Mouse (Mus musculus) forebrain, embryonic 14.5 days (tissue): ENCODE measurements around the gene Nrtn. TPM values are rescaled to one million over a fixed set of nuclear protein-coding genes. Genes with fewer than 3 reads are reported as not detected.

ENCODE experiments used
- ATAC-seq: fragments of 200-750 bp; cut with Nextera tagmentation; 2 replicates; pipeline ENCODE4 v1.8.0; 2017; ENCODE audit warnings: mild to moderate bottlenecking, moderate library complexity
- DNase-seq: peaks from one replicate; pipeline ENCODE4 v3.0.0-alpha.2; 2015; ENCODE audit warnings: low spot score
- H3K27ac ChIP-seq: fragments of 300-500 bp; sonication (generic); 2 replicates; pipeline ENCODE4 v1.5.1; 2014; ENCODE audit warnings: low read depth, mild to moderate bottlenecking, control low read depth, low read length, moderate library complexity
- H3K27me3 ChIP-seq: fragments of 300-500 bp; sonication (generic); replicated peaks from 2 replicates; pipeline ENCODE4 v1.6.1; 2014; ENCODE audit warnings: low read length, control low read depth, mixed read lengths; ENCODE audit not compliant: control insufficient read depth, insufficient read depth
- H3K36me3 ChIP-seq: fragments of 300-500 bp; sonication (generic); 2 replicates; pipeline ENCODE4 v1.6.1; 2014; ENCODE audit warnings: low read length, control low read depth; ENCODE audit not compliant: control insufficient read depth, insufficient read depth
- H3K4me1 ChIP-seq: fragments of 300-500 bp; sonication (generic); 2 replicates; pipeline ENCODE4 v1.6.1; 2014; ENCODE audit warnings: antibody characterized with exemption, low read length, control low read depth; ENCODE audit not compliant: control insufficient read depth, insufficient read depth
- H3K4me2 ChIP-seq: fragments of 300-500 bp; sonication (generic); 2 replicates; pipeline ENCODE4 v1.6.1; 2014; ENCODE audit warnings: mild to moderate bottlenecking, control low read depth, low read length
- H3K4me3 ChIP-seq: fragments of 300-500 bp; sonication (generic); 2 replicates; pipeline ENCODE4 v1.5.1; 2014; ENCODE audit warnings: low read depth, low read length, control low read depth
- H3K9ac ChIP-seq: fragments of 300-500 bp; sonication (generic); 2 replicates; pipeline ENCODE4 v1.6.1; 2014; ENCODE audit warnings: mild to moderate bottlenecking, low read length, control low read depth, moderate library complexity
- H3K9me3 ChIP-seq: fragments of 300-500 bp; sonication (generic); replicated peaks from 2 replicates; pipeline ENCODE4 v1.6.1; 2016; ENCODE audit warnings: low read length, control low read depth, mixed read lengths; ENCODE audit not compliant: control insufficient read depth
- WGBS: fragments of 180-500 bp; shearing (Covaris S2); extraction: QIAGEN DNeasy Blood & Tissue Kit; methylation state at CpG from one replicate; pipeline ENCODE4 v1.1.7; 2014; 5-methylcytosine and 5-hydroxymethylcytosine counted together
- polyA plus RNA-seq: library from polyadenylated mRNA; unstranded; fragments of >200 nt; fragmentation: Nextera tagmentation; extraction: Ambion mirVana; gene quantifications from 2 replicates; pipeline ENCODE4 v1.2.1, GENCODE M21; 2014

Nrtn gene
- polyA plus RNA-seq, 1 experiment from 2014 or later, result 1.7 TPM

- Histone ChIP-seq H3K4me3 (no peak overlapping the region), H3K9ac (no peak overlapping the region), H3K27ac (no peak overlapping the region), H3K9me3 (0 out of 2 replicates have a peak, but pooled peaks cover 3% of the 10 kb centered on the region), H3K36me3 (peaks cover 20% of the 10 kb centered on the region; the same call in 1 of the 2 replicates), H3K4me2 (no peak overlapping the region), H3K4me1 (no peaks in the 10 kb centered on the region), H3K27me3 (no peaks in the 10 kb centered on the region)
- no peak for ATAC-seq
- WGBS, result 88% methylated on average over 13 of the region's 13 CpGs
- DNase-seq, result no peak
Observed at GRCm38 (mm10) chr17:56780291-56780978, 23.1 kb upstream of the Nrtn start.

GRCm38 (mm10) chr17:56778779-56779362 is 21.5 kb upstream of the Nrtn start:
- H3K4me1 ChIP-seq, result no peaks in the 10 kb centered on the region
- no peak overlapping the region for H3K4me2 ChIP-seq
- no peak for ATAC-seq
- H3K27me3 ChIP-seq, result no peaks in the 10 kb centered on the region
- H3K27ac ChIP-seq, result no peak overlapping the region
- peaks cover 20% of the 10 kb centered on the region; the same call in 1 of the 2 replicates for H3K36me3 ChIP-seq
- no peak overlapping the region for H3K4me3 ChIP-seq
- no peak for DNase-seq
- H3K9ac ChIP-seq, result no peak overlapping the region
- WGBS, result 42% methylated on average over 3 of the region's 3 CpGs
- H3K9me3 ChIP-seq, result 0 out of 2 replicates have a peak, but pooled peaks cover 3% of the 10 kb centered on the region

GRCm38 (mm10) chr17:56777568-56777967 is 20.2 kb upstream of the Nrtn start:
- WGBS, result 92% methylated on average over 11 of the region's 11 CpGs
- H3K9me3 ChIP-seq, result 0 out of 2 replicates have a peak, but pooled peaks cover 3% of the 10 kb centered on the region
- H3K9ac ChIP-seq, result no peak overlapping the region
- no peak for DNase-seq
- H3K4me2 ChIP-seq, result no peak overlapping the region
- H3K36me3 ChIP-seq, result peaks cover 20% of the 10 kb centered on the region; the same call in 1 of the 2 replicates
- no peaks in the 10 kb centered on the region for H3K27me3 ChIP-seq
- no peak overlapping the region for H3K27ac ChIP-seq
- H3K4me3 ChIP-seq, result no peak overlapping the region
- ATAC-seq, result no peak
- no peaks in the 10 kb centered on the region for H3K4me1 ChIP-seq

DNA sequence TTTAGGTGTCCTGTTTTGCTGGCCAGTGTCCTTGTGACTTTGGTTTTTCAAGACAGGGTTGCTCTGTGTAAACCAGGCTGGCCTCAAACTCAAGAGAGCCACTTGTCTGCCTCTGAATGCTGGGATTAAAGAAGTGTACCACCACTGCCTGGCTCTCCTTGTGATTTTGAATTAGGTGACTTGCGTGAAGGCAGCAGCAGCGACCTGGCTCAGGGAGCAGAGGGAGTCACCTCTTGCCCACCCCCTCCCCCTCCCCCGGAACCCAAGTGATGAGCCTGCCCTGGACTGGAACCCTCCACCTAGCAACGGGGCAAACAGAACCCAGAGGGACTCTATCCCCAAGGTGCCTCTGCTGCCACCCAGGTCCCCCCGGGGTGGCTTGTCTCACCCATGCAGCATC is 12.6 kb upstream of the Nrtn start, which contains the start of gene Prr22:
TSS of gene Prr22 (plus strand) at position 301 of the 400 bp plus-strand sequence.
- H3K4me2 ChIP-seq, result no peak within 1 kb of the TSS
- no peak for ATAC-seq
- WGBS, result 95% methylated on average over 5 of the region's 5 CpGs

DNA sequence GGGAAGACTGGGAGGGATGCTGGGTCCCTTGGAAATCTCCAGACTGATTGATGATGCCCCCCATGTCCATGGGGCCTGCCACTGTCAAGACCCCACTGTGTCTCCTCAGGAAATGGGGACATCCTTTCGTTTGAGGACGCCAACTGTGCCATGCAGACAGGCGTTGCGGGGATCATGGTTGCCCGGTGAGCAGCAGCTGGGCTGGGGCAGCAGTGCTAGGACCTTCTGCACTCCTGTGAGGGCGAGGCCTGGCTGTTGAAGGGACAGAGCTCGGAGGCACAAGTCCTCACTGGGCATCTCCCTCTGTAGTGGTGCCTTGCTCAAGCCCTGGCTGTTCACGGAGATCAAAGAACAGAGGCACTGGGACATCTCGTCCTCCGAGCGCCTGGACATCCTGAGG is 11.6 kb upstream of the Nrtn start:
- Histone ChIP-seq H3K9ac (no peak overlapping the region), H3K36me3 (peaks cover 49% of the 10 kb centered on the region)

More for the DNA sequence above, 12.6 kb upstream of the Nrtn start, which contains the start of gene Prr22:
- H3K4me1 ChIP-seq, result peaks cover 4% of the 10 kb centered on the region
- no peak within 1 kb of the TSS for H3K4me3 ChIP-seq
- no peaks in the 10 kb centered on the region for H3K9me3 ChIP-seq
- no peak for DNase-seq
- peaks cover 49% of the 10 kb centered on the region for H3K36me3 ChIP-seq
- H3K9ac ChIP-seq, result no peak within 1 kb of the TSS
- H3K27ac ChIP-seq, result no peak within 1 kb of the TSS
- H3K27me3 ChIP-seq, result no peaks in the 10 kb centered on the region

DNA sequence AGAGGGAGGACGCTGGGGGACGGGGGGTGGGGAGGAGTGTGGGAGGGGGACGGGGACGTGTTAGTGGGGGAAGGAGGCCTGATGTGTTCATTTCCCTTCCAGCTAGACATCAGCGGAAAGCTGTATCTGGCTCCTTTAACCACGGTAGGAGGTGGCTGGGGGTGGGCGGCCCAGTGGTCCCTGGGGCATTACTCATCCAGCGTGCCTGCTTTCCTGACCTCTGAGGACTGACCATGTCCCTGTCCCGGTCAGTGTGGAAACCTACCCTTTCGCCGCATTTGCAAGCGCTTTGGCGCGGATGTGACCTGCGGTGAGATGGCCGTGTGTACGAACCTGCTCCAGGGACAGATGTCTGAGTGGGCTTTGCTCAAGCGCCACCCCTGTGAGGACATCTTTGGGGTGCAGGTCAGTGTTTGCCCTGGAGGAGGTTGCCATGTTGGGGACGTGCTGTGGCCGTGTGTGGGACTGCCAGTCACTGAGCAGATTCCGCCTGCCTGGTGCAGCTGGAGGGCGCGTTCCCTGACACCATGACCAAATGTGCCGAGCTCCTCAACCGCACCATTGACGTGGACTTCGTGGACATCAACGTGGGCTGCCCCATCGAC is 10.3 kb upstream of the Nrtn start:
- Histone ChIP-seq H3K36me3 (peaks cover 49% of the 10 kb centered on the region), H3K27ac (no peak overlapping the region), H3K27me3 (no peaks in the 10 kb centered on the region), H3K4me1 (peaks cover 4% of the 10 kb centered on the region), H3K4me3 (no peak overlapping the region), H3K9me3 (no peaks in the 10 kb centered on the region), H3K4me2 (no peak overlapping the region), H3K9ac (no peak overlapping the region)
- WGBS, result 96% methylated on average over 29 of the region's 29 CpGs
- DNase-seq (no peak), ATAC-seq (no peak)

More for the DNA sequence above, 11.6 kb upstream of the Nrtn start:
- H3K4me1 ChIP-seq, result peaks cover 4% of the 10 kb centered on the region
- H3K27me3 ChIP-seq, result no peaks in the 10 kb centered on the region
- no peak overlapping the region for H3K4me3 ChIP-seq
- H3K4me2 ChIP-seq, result no peak overlapping the region
- ATAC-seq (no peak), DNase-seq (no peak)
- WGBS, result 96% methylated on average over 11 of the region's 11 CpGs
- H3K9me3 ChIP-seq, result no peaks in the 10 kb centered on the region
- H3K27ac ChIP-seq, result no peak overlapping the region

DNA sequence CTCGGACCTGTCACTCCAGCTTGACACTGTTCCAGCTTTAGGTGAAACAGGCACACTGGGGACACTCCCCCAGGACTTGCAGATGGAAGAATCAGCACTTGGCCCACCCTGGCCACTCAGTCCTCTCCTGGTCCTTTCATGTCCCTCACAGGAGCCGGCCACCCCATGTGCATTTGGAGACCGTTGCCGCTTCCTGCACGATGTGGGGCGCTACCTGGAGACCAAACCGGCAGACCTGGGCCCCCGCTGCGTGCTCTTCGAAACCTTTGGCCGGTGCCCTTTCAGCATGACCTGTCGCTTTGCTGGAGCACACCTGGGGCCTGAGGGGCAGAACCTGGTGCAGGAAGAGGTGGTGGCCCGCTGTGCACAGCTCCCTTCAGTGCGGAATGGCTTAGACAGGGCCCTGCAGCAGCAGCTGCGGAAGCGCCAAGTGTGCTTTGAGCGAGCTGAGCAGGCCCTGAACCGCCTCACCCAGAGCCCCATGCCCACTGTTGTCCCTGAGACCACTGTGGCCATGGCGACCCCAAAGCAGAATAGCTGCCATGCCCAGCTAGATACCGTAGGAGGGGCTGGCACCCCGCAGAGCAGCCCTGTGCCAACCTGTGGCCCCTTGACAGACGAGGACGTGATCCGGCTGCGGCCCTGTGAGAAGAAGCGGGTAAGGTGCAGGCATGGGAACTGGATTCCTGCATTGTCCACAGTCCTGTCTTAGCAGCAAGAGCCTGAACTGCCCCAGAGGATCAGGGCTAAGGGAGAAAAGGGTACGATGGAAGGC is 9.5 kb upstream of the Nrtn start:
- DNase-seq, result no peak
- Histone ChIP-seq H3K27ac (no peak overlapping the region), H3K36me3 (peaks cover 49% of the 10 kb centered on the region), H3K4me2 (no peak overlapping the region), H3K9me3 (no peaks in the 10 kb centered on the region), H3K4me3 (no peak overlapping the region), H3K27me3 (no peaks in the 10 kb centered on the region), H3K4me1 (peaks cover 7% of the 10 kb centered on the region), H3K9ac (no peak overlapping the region)
- no peak for ATAC-seq
- WGBS, result 94% methylated on average over 27 of the region's 27 CpGs

GRCm38 (mm10) chr17:56765431-56765830 is 8.1 kb upstream of the Nrtn start:
- no peak; the same call in 1 of the 2 replicates for ATAC-seq
- Histone ChIP-seq H3K4me2 (peak overlapping the region; percentile 65), H3K4me3 (peak overlapping the region; percentile 69), H3K27me3 (no peaks in the 10 kb centered on the region), H3K36me3 (peaks cover 39% of the 10 kb centered on the region), H3K4me1 (peaks cover 7% of the 10 kb centered on the region), H3K9me3 (no peaks in the 10 kb centered on the region), H3K9ac (peak overlapping the region; percentile 77), H3K27ac (peak overlapping the region; percentile 97; the same call in 1 of the 2 replicates)
- WGBS, result 56% methylated on average over 12 of the region's 12 CpGs
- no peak for DNase-seq
